Mouse (Mus musculus) intestine, embryonic 16.5 days (tissue): ENCODE data around the gene Hist2h3c1. TPM values are rescaled to one million over a fixed set of nuclear protein-coding genes. Genes with fewer than 3 reads are reported as not detected.
"Not testable (repeated sequence)": the region's sequence is repeated elsewhere in the genome, so short reads cannot be mapped to it uniquely, and the experiment has no call there.

ENCODE experiments used
- ATAC-seq: fragments of 200-750 bp; cut with Nextera tagmentation; 2 replicates; pipeline ENCODE4 v1.8.0; 2017; ENCODE audit warnings: moderate TSS enrichment, moderate library complexity
- H3K27ac ChIP-seq: fragments of 300-500 bp; sonication (generic); 2 replicates; pipeline ENCODE4 v1.5.1; 2014; ENCODE audit warnings: mild to moderate bottlenecking, low read length
- H3K27me3 ChIP-seq: fragments of 300-500 bp; sonication (generic); replicated peaks from 2 replicates; pipeline ENCODE4 v1.6.1; 2014; ENCODE audit warnings: low read length, control low read depth, mixed read lengths; ENCODE audit not compliant: control insufficient read depth, insufficient read depth
- H3K36me3 ChIP-seq: fragments of 300-500 bp; sonication (generic); 2 replicates; pipeline ENCODE4 v1.6.1; 2014; ENCODE audit warnings: low read length, control low read depth; ENCODE audit not compliant: control insufficient read depth, insufficient read depth
- H3K4me1 ChIP-seq: fragments of 300-500 bp; sonication (generic); 2 replicates; pipeline ENCODE4 v1.6.1; 2014; ENCODE audit warnings: low read length, control low read depth, mixed read lengths; ENCODE audit not compliant: control insufficient read depth, insufficient read depth
- H3K4me2 ChIP-seq: fragments of 300-500 bp; sonication (generic); 2 replicates; pipeline ENCODE4 v1.6.1; 2014; ENCODE audit warnings: low read depth, low read length, control low read depth
- H3K4me3 ChIP-seq: fragments of 300-500 bp; sonication (generic); 2 replicates; pipeline ENCODE4 v1.5.1; 2014; ENCODE audit warnings: mild to moderate bottlenecking, low read length
- H3K9ac ChIP-seq: fragments of 300-500 bp; sonication (generic); 2 replicates; pipeline ENCODE4 v1.6.1; 2014; ENCODE audit warnings: low read depth, low read length
- H3K9me3 ChIP-seq: fragments of 300-500 bp; sonication (generic); 2 replicates; pipeline ENCODE4 v1.6.1; 2016; ENCODE audit warnings: low read length, control low read depth; ENCODE audit not compliant: control insufficient read depth
- WGBS: fragments of 180-500 bp; shearing (Covaris S2); extraction: QIAGEN DNeasy Blood & Tissue Kit; methylation state at CpG from one replicate; pipeline ENCODE4 v1.1.7; 2014; 5-methylcytosine and 5-hydroxymethylcytosine counted together
- polyA plus RNA-seq: library from polyadenylated mRNA; unstranded; fragments of >200 nt; fragmentation: Nextera tagmentation; extraction: Ambion mirVana; gene quantifications from 2 replicates; pipeline ENCODE4 v1.2.1, GENCODE M21; 2015

Hist2h3c1 gene
- polyA plus RNA-seq, 1 experiment from 2014 or later, result 1.8 TPM

DNA sequence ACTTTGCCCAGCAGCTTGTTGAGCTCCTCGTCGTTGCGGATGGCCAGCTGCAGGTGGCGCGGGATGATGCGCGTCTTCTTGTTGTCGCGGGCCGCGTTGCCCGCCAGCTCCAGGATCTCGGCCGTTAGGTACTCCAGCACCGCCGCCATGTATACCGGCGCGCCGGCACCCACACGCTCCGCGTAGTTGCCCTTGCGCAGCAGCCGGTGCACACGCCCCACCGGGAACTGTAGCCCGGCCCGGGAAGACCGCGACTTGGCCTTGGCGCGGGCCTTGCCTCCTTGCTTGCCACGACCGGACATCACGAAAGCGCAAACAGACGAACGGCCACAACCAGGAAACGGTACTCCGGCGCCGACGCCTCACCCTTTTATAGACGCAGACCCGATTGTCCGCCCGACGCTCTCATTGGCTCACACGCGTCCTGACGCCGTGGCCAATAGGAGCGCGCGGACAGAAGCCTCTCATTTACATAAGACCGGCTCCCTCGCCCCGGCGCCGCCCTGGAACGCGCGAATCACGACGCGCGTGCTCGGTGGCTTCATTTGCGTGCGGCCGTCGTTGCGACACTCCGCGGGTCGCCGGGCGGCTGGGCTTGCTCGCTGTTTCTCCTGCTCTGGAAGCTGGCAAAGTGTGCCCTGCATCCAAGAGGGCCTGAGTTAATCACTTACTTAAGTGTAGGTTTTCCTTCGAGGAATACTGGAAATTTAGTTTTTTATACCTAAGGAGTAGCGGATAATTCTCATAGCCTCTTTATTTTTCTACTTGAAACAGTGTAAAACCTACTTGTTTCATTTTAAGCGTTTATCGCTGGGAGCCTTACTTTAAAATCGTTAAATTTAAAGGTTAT, 6.3 kb upstream of the Hist2h3c1 start, which contains the start of gene Hist2h2aa2:
Gene Hist2h2aa2, minus strand, starts transcription at position 328 of the 850 bp plus-strand sequence.
- H3K27me3 ChIP-seq, H3K36me3 ChIP-seq, H3K9me3 ChIP-seq: not testable (repeated sequence)
- ATAC-seq, result peak; percentile 82
- H3K4me1 ChIP-seq, result peaks cover 21% of the 10 kb centered on the region
- peak within 1 kb of the TSS; percentile 43 for H3K4me2 ChIP-seq
- 6% methylated on average over 18 of the region's 85 CpGs for WGBS
- H3K9ac ChIP-seq, result peak within 1 kb of the TSS; percentile 59
- peak within 1 kb of the TSS; percentile 31 for H3K4me3 ChIP-seq
- H3K27ac ChIP-seq, result peak within 1 kb of the TSS; percentile 84

DNA sequence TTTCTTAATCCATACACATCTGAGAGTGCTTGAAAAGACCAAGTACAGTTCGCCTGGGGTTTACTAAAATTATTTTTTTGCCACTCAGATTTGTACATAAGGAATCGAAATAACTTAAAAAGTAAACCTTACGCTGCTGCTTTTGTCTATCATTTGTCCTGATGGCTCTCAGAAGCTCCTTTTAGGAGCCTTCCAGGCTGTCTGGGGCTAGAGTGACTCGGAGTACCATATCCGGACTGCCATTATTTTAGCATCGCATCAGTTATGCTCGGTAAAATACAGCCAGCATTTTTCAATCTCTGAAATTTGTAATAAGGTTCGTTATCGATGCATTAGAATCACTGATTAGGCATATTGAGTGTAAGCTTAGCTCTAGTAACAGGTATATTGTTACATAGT, 5.7 kb upstream of the Hist2h3c1 start:
- Histone ChIP-seq H3K27me3 (no peaks in the 10 kb centered on the region), H3K9me3 (no peaks in the 10 kb centered on the region), H3K9ac (peak overlapping the region; percentile 59), H3K4me3 (no peak overlapping the region; the same call in 1 of the 2 replicates), H3K36me3 (no peaks in the 10 kb centered on the region), H3K4me1 (peaks cover 21% of the 10 kb centered on the region), H3K4me2 (peak overlapping the region; percentile 43), H3K27ac (peak overlapping the region; percentile 84)
- whole genome bisulfite sequencing, result 78% methylated on average over 9 of the region's 9 CpGs
- no peak for ATAC-seq

DNA sequence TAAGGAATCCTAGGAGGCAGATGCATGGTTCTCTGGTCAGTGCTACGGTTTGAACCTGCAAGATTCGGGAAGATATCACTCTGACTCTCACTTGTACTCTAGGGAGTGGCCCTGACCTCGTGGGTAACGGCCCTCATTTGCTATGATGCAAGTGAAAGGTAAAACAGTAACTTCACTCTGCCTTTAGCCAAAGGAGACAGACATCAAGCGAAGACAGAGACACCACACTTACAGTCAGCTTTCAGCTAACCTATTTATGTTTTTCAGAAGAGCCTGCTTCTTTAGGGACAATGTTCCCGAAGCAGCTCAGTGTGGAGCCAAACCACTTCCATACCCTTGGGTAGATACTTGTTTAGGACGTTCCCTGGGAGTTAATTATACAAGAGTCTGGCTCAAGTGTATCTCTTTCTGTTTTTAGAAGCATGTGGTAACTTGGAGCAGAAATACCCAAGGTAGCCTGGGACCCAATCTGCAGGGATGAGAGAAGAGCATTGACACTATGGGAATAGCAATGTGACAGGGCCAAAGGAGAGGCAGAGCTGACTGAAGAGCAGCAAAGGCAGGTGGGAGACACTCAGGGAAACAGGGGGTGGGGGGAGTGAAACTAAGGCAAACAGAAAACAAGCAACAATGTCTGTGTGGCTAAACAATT, 2.4 kb upstream of the Hist2h3c1 start:
- Histone ChIP-seq H3K4me1 (peaks cover 21% of the 10 kb centered on the region), H3K27ac (peak overlapping the region; percentile 84), H3K9ac (peak overlapping the region; percentile 65; the same call in 1 of the 2 replicates), H3K27me3 (no peaks in the 10 kb centered on the region), H3K4me2 (peak overlapping the region; percentile 40), H3K9me3 (no peaks in the 10 kb centered on the region), H3K36me3 (no peaks in the 10 kb centered on the region), H3K4me3 (no peak overlapping the region)
- 68% methylated on average over 7 of the region's 7 CpGs for WGBS
- no peak for ATAC-seq

DNA sequence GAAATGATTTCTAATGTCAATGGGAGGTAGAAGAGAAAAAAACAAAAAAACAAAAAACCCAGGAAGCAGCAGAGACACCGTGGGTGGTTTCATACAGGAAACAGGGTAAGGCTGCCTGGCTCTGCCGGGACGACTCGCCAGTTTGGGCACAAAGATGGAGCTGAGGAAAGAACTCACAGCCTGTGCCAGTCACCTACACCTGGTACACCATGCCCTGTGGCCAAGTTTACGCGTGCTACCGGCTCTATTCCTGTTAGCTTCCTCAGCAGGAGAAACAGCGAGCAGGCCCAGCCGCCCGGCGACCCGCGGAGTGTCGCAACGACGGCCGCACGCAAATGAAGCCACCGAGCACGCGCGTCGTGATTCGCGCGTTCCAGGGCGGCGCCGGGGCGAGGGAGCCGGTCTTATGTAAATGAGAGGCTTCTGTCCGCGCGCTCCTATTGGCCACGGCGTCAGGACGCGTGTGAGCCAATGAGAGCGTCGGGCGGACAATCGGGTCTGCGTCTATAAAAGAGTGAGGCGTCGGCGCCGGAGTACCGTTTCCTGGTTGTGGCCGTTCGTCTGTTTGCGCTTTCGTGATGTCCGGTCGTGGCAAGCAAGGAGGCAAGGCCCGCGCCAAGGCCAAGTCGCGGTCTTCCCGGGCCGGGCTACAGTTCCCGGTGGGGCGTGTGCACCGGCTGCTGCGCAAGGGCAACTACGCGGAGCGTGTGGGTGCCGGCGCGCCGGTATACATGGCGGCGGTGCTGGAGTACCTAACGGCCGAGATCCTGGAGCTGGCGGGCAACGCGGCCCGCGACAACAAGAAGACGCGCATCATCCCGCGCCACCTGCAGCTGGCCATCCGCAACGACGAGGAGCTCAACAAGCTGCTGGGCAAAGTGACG, 1.2 kb upstream of the Hist2h3c1 start, which contains the start of gene Hist2h2aa1:
Gene Hist2h2aa1, plus strand, starts transcription at position 495 of the 884 bp plus-strand sequence.
- H3K36me3 ChIP-seq, H3K27me3 ChIP-seq, H3K9me3 ChIP-seq: not testable (repeated sequence)
- peak within 1 kb of the TSS; percentile 65 for H3K9ac ChIP-seq
- H3K4me3 ChIP-seq, result peak within 1 kb of the TSS; percentile 41
- peak within 1 kb of the TSS; percentile 84 for H3K27ac ChIP-seq
- H3K4me1 ChIP-seq, result peaks cover 23% of the 10 kb centered on the region
- H3K4me2 ChIP-seq, result peak within 1 kb of the TSS; percentile 40
- peak; percentile 85 for ATAC-seq
- WGBS, result 0% methylated on average over 29 of the region's 88 CpGs

DNA sequence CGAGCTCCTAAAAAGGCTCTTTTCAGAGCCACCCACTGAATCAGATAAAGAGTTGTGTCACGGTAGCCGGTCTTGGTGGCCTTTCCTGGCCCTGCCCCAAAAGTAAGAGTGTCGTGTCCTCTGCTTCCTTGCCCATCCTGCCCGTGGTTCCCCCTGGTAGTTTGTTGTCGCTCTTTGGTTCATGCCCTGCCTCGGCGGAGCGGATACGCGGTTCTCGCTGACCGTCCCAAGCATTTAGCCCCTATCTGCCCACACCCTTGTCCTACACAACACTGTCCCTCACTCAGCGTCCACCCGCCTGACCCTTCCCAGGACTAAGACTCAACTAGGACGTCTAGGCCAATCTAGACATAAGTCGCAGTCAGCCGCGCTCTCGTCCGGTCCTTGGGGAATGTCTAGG, 467 bp upstream of the Hist2h3c1 start:
- H3K4me1 ChIP-seq, result peaks cover 23% of the 10 kb centered on the region
- H3K4me3 ChIP-seq, result peak overlapping the region; percentile 38
- not testable (repeated sequence) for H3K4me2 ChIP-seq, H3K27ac ChIP-seq, H3K9me3 ChIP-seq, H3K9ac ChIP-seq, H3K27me3 ChIP-seq, H3K36me3 ChIP-seq, ATAC-seq
- 1% methylated on average over 10 of the region's 21 CpGs for WGBS

DNA sequence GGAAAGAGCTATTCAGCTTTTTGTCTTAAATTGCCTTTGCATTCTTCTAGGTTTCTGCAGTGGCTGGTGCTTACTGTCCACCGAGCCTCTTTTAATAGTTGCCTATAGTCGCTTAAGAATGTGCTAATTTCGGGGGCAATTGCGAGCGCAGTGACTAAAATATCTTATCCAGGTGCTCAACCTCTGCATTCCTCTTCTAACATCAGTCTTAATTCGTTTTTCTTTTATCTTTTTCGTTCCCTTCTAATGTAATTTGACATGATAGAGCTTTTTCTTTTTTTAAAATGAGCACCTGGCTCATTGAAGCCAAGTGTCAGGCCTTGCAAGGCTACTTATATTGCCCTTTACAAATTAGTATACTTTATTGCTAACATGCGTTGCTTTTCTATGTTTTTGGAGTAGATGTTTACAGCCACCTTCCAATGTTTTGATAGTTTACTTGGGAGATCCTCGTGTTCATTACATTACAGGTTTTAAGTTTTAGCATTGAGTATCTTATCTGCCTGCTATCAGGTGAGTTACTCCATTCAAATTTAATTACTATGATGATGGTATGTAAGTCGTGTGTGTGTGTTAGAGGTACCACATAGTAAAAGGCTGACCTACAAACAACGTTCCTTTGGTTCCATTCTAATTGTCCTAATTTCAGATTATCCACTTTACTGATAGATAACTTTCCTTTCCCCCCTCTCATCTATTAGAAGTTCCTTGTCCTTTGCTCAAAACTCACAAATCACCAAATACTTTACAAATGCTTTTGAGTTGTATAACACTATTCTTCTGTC, 1.1 kb downstream of the Hist2h3c1 start:
- H3K27ac ChIP-seq, result peak overlapping the region; percentile 50
- 4% methylated on average over 11 of the region's 11 CpGs for WGBS
- H3K9ac ChIP-seq, result peak overlapping the region; percentile 62

DNA sequence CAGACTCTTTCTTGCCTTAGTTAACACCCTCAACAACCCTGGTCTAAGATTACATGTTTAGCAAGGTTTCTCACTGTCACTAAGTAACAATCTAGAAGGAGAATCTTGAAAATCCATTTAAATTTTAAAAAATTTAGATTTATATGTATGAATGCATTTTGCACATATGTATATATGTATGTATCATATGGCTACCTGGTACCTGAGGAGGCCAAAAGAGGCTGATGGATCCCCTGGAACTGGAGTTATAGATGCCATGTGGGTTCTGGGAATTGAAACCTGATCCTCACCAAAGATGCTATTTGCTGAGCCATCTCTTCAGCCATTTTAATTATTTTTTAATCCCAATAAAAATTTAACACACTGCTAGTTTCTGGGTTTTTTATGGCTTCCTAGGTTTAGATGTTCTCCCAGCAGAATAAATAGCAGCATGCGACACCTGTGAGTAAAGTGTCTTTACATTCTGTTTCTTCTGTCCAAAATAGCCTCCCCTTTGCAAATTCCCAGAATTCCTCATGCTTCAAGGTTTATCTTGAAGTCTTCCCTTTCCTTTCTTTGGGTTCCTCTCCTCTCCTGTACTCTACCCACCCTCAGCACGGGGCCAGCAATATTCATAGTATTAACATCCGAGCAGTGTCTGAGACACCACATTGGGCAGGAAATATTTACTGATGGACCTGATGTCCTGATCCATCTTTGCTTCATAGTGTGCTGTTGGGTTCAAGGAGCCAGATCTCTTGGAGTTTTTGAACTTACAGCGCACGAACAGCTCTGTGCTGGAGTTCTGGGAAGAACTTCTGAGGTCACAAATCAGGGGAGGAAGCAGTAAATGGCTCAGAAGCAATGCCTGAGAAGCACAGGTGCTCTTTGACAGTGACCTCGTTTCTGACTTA, 1.9 kb downstream of the Hist2h3c1 start:
- Histone ChIP-seq H3K9ac (0 out of 2 replicates have a peak overlapping the region, but pooled peaks have one; percentile 37), H3K4me1 (peaks cover 23% of the 10 kb centered on the region), H3K4me2 (peak overlapping the region; percentile 56), H3K36me3 (no peaks in the 10 kb centered on the region), H3K27me3 (no peaks in the 10 kb centered on the region), H3K4me3 (peak overlapping the region; percentile 50), H3K27ac (0 out of 2 replicates have a peak overlapping the region, but pooled peaks have one; percentile 9), H3K9me3 (no peaks in the 10 kb centered on the region)
- WGBS, result 34% methylated on average over 6 of the region's 6 CpGs
- ATAC-seq, result no peak

More for the DNA sequence above, 1.1 kb downstream of the Hist2h3c1 start:
- Histone ChIP-seq H3K36me3 (no peaks in the 10 kb centered on the region), H3K9me3 (no peaks in the 10 kb centered on the region), H3K4me1 (peaks cover 23% of the 10 kb centered on the region), H3K4me3 (peak overlapping the region; percentile 50), H3K4me2 (peak overlapping the region; percentile 56), H3K27me3 (no peaks in the 10 kb centered on the region)
- ATAC-seq, result no peak

DNA sequence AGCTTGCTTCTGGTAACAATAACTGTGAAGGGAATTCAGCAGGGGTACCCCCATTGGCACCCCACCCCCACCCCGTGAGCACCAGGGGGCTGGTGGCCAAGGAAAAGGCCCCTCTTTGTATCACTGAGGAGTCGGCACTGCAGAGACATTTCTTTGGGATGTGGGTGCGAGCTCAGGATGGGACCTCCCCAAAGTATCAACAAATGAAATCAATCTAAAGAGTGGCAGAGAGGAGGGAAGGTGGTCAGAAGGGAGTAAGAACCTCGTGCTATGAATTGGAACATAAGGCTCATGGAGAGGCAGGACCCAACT, 2.5 kb downstream of the Hist2h3c1 start:
- Histone ChIP-seq H3K4me2 (peak overlapping the region; percentile 56), H3K36me3 (no peaks in the 10 kb centered on the region), H3K27ac (no peak overlapping the region), H3K4me3 (peak overlapping the region; percentile 50; the same call in 1 of the 2 replicates), H3K9ac (0 out of 2 replicates have a peak overlapping the region, but pooled peaks have one; percentile 37), H3K9me3 (no peaks in the 10 kb centered on the region), H3K4me1 (peaks cover 19% of the 10 kb centered on the region), H3K27me3 (no peaks in the 10 kb centered on the region)
- 51% methylated on average over 4 of the region's 4 CpGs for WGBS
- no peak for ATAC-seq
